Mouse (Mus musculus): ENCODE data around the gene Six3. TPM values are rescaled to one million over a fixed set of nuclear protein-coding genes. Genes with fewer than 3 reads are reported as not detected.

The Six3 gene
- polyA plus RNA-seq, 1 experiment from 2014 or later: 2.1 TPM

GRCm38 (mm10) chr17:85591976-85592375 lies 21.4 kb upstream of the Six3 start:
- Histone ChIP-seq H3K4me2 (ENCODE audit: low read depth, low read length) (no peak overlapping the region), H3K9me3 (ENCODE audit: control insufficient read depth, low read length) (no peaks in the 10 kb centered on the region), H3K4me3 (ENCODE audit: low read depth, low read length) (no peak overlapping the region), H3K9ac (ENCODE audit: low read depth, low read length) (no peak overlapping the region), H3K36me3 (ENCODE audit: control insufficient read depth, insufficient read depth, low read length) (no peaks in the 10 kb centered on the region), H3K4me1 (ENCODE audit: control insufficient read depth, insufficient read depth, low read length) (no peaks in the 10 kb centered on the region), H3K27ac (replicated peaks; ENCODE audit: low read depth, low read length) (no peak overlapping the region), H3K27me3 (replicated peaks; ENCODE audit: control insufficient read depth, insufficient read depth, low read length) (0 out of 2 replicates have a peak, but pooled peaks cover 4% of the 10 kb centered on the region)
- 46% methylated on average over 6 of the region's 6 CpGs for WGBS
- no peak for ATAC-seq (ENCODE audit: low read depth)
- no peak for DNase-seq (ENCODE audit: low spot score)

DNA sequence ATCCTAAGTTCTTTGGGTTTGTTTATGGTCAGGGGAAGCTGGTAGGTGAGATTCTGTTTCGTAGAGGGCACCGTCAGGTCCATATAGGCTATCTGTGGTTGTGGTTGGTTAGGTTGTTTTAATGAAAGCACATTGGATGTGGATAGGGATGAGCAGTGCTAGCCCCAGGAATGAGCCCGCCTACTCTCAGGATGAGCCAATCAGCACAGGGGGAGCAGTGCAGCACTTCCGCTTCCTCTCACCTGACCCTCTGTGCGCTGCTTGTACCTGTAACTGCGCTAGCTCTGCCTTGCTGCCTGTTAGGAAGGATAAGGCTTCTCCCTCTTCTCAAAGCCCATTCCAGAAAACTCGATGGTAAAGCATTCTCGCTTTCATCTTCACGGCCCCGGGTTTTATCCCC lies 17.6 kb upstream of the Six3 start:
- no peak for DNase-seq (ENCODE audit: low spot score)
- Histone ChIP-seq H3K27ac (replicated peaks; ENCODE audit: low read depth, low read length) (no peak overlapping the region), H3K4me2 (ENCODE audit: low read depth, low read length) (no peak overlapping the region), H3K27me3 (replicated peaks; ENCODE audit: control insufficient read depth, insufficient read depth, low read length) (0 out of 2 replicates have a peak, but pooled peaks cover 4% of the 10 kb centered on the region), H3K4me1 (ENCODE audit: control insufficient read depth, insufficient read depth, low read length) (no peaks in the 10 kb centered on the region), H3K9ac (ENCODE audit: low read depth, low read length) (no peak overlapping the region), H3K9me3 (ENCODE audit: control insufficient read depth, low read length) (no peaks in the 10 kb centered on the region), H3K36me3 (ENCODE audit: control insufficient read depth, insufficient read depth, low read length) (no peaks in the 10 kb centered on the region), H3K4me3 (ENCODE audit: low read depth, low read length) (no peak overlapping the region)
- 72% methylated on average over 10 of the region's 10 CpGs for WGBS
- ATAC-seq (ENCODE audit: low read depth): no peak

DNA sequence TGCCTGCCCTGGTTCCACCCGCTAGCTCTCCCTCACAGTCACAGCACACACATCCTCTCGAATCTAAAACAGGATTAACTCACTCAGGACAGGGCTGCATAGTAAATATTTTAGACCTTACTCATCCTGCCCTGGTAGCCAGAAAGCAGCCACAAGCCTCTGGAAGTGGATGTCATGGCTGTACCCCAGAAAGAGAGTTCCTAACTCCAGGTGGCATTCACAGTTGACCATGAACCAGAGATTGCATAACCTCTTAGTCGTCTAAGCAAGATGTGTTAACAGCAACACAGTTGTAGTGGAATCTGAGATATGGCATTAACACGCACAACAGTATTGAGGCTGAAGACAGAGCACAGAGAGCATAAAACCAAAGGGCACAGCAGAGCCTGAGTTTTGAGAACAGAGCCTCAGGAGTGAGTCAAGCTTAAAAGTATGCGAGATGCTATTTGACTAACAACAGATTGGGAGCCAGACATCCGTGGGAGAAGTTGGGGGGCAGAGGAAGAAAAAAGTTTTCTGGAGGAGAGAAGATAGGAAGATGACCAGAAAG lies 17.0 kb upstream of the Six3 start:
- WGBS: 56% methylated on average over 6 of the region's 6 CpGs
- 0 out of 2 replicates have a peak, but pooled peaks cover 4% of the 10 kb centered on the region for H3K27me3 ChIP-seq (replicated peaks; ENCODE audit: control insufficient read depth, insufficient read depth, low read length)
- no peak for DNase-seq (ENCODE audit: low spot score)

GRCm38 (mm10) chr17:85599520-85599919 lies 13.9 kb upstream of the Six3 start:
- no peak overlapping the region for H3K4me2 ChIP-seq (ENCODE audit: low read depth, low read length)
- ATAC-seq (ENCODE audit: low read depth) (no peak), DNase-seq (ENCODE audit: low spot score) (no peak)
- H3K27me3 ChIP-seq (replicated peaks; ENCODE audit: control insufficient read depth, insufficient read depth, low read length): peaks cover 4% of the 10 kb centered on the region
- WGBS: 57% methylated on average over 9 of the region's 9 CpGs
- H3K9me3 ChIP-seq (ENCODE audit: control insufficient read depth, low read length): no peaks in the 10 kb centered on the region
- H3K4me1 ChIP-seq (ENCODE audit: control insufficient read depth, insufficient read depth, low read length): no peaks in the 10 kb centered on the region
- no peak overlapping the region for H3K27ac ChIP-seq (replicated peaks; ENCODE audit: low read depth, low read length)
- H3K4me3 ChIP-seq (ENCODE audit: low read depth, low read length): no peak overlapping the region
- no peak overlapping the region for H3K9ac ChIP-seq (ENCODE audit: low read depth, low read length)
- H3K36me3 ChIP-seq (ENCODE audit: control insufficient read depth, insufficient read depth, low read length): no peaks in the 10 kb centered on the region

More for the DNA sequence above, 17.0 kb upstream of the Six3 start:
- Histone ChIP-seq H3K36me3 (ENCODE audit: control insufficient read depth, insufficient read depth, low read length) (no peaks in the 10 kb centered on the region), H3K9ac (ENCODE audit: low read depth, low read length) (no peak overlapping the region), H3K4me1 (ENCODE audit: control insufficient read depth, insufficient read depth, low read length) (no peaks in the 10 kb centered on the region), H3K27ac (replicated peaks; ENCODE audit: low read depth, low read length) (no peak overlapping the region), H3K9me3 (ENCODE audit: control insufficient read depth, low read length) (no peaks in the 10 kb centered on the region), H3K4me3 (ENCODE audit: low read depth, low read length) (no peak overlapping the region), H3K4me2 (ENCODE audit: low read depth, low read length) (no peak overlapping the region)
- no peak for ATAC-seq (ENCODE audit: low read depth)

DNA sequence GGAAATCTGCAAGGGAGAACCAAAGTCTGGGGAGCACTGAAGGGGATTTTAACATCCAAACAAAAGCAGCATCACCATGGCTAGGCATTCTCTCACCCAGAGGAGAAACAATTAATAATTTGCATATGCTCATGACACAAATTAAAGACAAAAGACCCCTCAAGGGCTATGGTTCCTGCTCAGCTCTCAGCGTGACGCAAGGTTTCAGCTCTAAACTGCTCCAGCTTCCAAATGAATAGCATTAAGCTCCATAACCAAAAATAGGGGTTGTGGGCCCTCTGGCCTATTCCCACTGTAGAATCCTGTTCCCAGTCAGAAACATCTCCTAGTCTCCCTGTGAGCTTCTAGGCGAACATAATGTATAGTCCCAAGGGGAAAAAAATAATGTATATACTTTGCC lies 6.9 kb upstream of the Six3 start:
- H3K4me1 ChIP-seq (ENCODE audit: control insufficient read depth, insufficient read depth, low read length): no peaks in the 10 kb centered on the region
- WGBS: 13% methylated on average over 3 of the region's 3 CpGs
- no peaks in the 10 kb centered on the region for H3K9me3 ChIP-seq (ENCODE audit: control insufficient read depth, low read length)
- DNase-seq (ENCODE audit: low spot score) (no peak), ATAC-seq (ENCODE audit: low read depth) (no peak)
- no peaks in the 10 kb centered on the region for H3K36me3 ChIP-seq (ENCODE audit: control insufficient read depth, insufficient read depth, low read length)
- no peak overlapping the region for H3K27ac ChIP-seq (replicated peaks; ENCODE audit: low read depth, low read length)
- H3K27me3 ChIP-seq (replicated peaks; ENCODE audit: control insufficient read depth, insufficient read depth, low read length): peaks cover 67% of the 10 kb centered on the region
- no peak overlapping the region for H3K4me3 ChIP-seq (ENCODE audit: low read depth, low read length)
- no peak overlapping the region for H3K4me2 ChIP-seq (ENCODE audit: low read depth, low read length)
- no peak overlapping the region for H3K9ac ChIP-seq (ENCODE audit: low read depth, low read length)

DNA sequence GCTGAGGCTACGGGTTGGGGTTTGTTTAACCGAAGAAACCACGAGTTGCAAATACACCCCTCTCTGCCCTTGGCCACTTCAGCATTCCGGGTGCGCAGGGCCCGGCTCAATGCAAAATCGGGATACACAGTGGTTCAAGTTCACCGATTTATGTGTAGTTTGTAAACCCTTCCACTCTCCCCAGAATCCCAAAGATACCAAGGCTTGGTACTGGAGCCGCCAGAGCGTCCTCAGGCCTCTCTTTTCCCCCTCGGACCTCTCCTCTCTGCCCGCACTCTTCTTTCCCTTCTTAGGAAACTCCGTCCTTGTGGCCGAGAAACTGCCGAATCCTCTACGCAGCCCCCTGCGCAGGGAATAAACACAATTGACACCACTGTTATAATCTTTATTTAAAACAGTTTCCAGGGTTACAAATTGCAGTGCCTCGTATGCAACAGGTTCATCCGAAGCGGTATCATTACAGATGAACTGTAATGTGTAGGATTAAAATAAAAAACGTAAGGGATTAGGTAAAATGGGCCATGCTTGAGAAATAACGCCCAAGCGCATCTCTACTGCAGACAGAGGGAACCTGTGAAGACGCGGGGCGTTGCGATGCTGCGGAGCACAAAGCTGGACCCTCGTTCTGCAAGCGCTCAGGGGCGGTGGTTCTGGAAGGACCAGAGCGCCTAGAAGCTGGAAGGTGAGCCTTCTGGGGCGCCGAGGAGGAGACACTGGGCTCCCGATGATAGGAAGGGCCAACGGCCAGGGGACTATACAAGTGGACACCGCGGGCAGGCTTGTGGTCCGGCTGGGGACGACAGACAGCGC lies 5.6 kb upstream of the Six3 start:
- H3K4me3 ChIP-seq (ENCODE audit: low read depth, low read length): no peak overlapping the region
- no peak; the same call in 1 of the 2 replicates for ATAC-seq (ENCODE audit: low read depth)
- H3K27ac ChIP-seq (replicated peaks; ENCODE audit: low read depth, low read length): no peak overlapping the region
- DNase-seq (ENCODE audit: low spot score): no peak
- H3K4me1 ChIP-seq (ENCODE audit: control insufficient read depth, insufficient read depth, low read length): no peaks in the 10 kb centered on the region
- H3K9me3 ChIP-seq (ENCODE audit: control insufficient read depth, low read length): no peaks in the 10 kb centered on the region
- peak overlapping the region; percentile 38; the same call in 1 of the 2 replicates for H3K9ac ChIP-seq (ENCODE audit: low read depth, low read length)
- no peaks in the 10 kb centered on the region for H3K36me3 ChIP-seq (ENCODE audit: control insufficient read depth, insufficient read depth, low read length)
- peak overlapping the region; percentile 8; the same call in 1 of the 2 replicates for H3K4me2 ChIP-seq (ENCODE audit: low read depth, low read length)
- 2% methylated on average over 35 of the region's 41 CpGs for WGBS
- peaks cover 80% of the 10 kb centered on the region for H3K27me3 ChIP-seq (replicated peaks; ENCODE audit: control insufficient read depth, insufficient read depth, low read length)

GRCm38 (mm10) chr17:85608366-85609093 lies 4.9 kb upstream of the Six3 start:
- Histone ChIP-seq H3K27me3 (replicated peaks; ENCODE audit: control insufficient read depth, insufficient read depth, low read length) (peaks cover 87% of the 10 kb centered on the region), H3K4me1 (ENCODE audit: control insufficient read depth, insufficient read depth, low read length) (no peaks in the 10 kb centered on the region), H3K4me3 (ENCODE audit: low read depth, low read length) (0 out of 2 replicates have a peak overlapping the region, but pooled peaks have one; percentile 5), H3K36me3 (ENCODE audit: control insufficient read depth, insufficient read depth, low read length) (no peaks in the 10 kb centered on the region), H3K9me3 (ENCODE audit: control insufficient read depth, low read length) (no peaks in the 10 kb centered on the region), H3K9ac (ENCODE audit: low read depth, low read length) (peak overlapping the region; percentile 38; the same call in 1 of the 2 replicates), H3K27ac (replicated peaks; ENCODE audit: low read depth, low read length) (no peak overlapping the region), H3K4me2 (ENCODE audit: low read depth, low read length) (peak overlapping the region; percentile 8)
- DNase-seq (ENCODE audit: low spot score) (no peak), ATAC-seq (ENCODE audit: low read depth) (peak; percentile 44; the same call in 1 of the 2 replicates)
- WGBS: under 1% methylated on average over 28 of the region's 42 CpGs

DNA sequence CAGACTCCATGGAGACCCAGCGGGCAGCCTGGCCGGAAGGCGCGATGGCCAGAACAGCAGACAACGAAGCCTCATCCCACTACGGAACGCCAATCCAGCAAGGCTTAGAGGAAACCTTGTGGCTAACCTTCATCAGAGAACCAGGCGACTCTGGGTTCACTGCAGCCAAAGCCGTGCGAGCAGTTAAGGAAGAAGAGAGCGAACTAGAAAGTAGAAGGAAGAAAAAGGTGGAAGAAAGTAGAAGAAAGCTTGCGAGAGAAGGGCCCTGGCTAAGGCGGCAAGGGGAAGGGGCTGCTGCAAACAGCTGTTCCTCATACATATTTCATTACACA lies 4.3 kb upstream of the Six3 start:
- H3K4me2 ChIP-seq (ENCODE audit: low read depth, low read length): peak overlapping the region; percentile 8; the same call in 1 of the 2 replicates

More for the DNA sequence above, 4.3 kb upstream of the Six3 start:
- Histone ChIP-seq H3K4me3 (ENCODE audit: low read depth, low read length) (no peak overlapping the region), H3K27me3 (replicated peaks; ENCODE audit: control insufficient read depth, insufficient read depth, low read length) (peaks cover 93% of the 10 kb centered on the region), H3K4me1 (ENCODE audit: control insufficient read depth, insufficient read depth, low read length) (no peaks in the 10 kb centered on the region), H3K27ac (replicated peaks; ENCODE audit: low read depth, low read length) (no peak overlapping the region), H3K9me3 (ENCODE audit: control insufficient read depth, low read length) (no peaks in the 10 kb centered on the region), H3K9ac (ENCODE audit: low read depth, low read length) (no peak overlapping the region), H3K36me3 (ENCODE audit: control insufficient read depth, insufficient read depth, low read length) (no peaks in the 10 kb centered on the region)
- ATAC-seq (ENCODE audit: low read depth) (no peak), DNase-seq (ENCODE audit: low spot score) (no peak)
- 3% methylated on average over 13 of the region's 13 CpGs for WGBS
